Mouse (Mus musculus): ENCODE measurements at regions not wholly inside any gene's neighbourhood (a gene's known extent, or its start where the extent isn't known, plus 50 kb on each side); places are given as distances from the start of the nearest gene placed in this dataset.

DNA sequence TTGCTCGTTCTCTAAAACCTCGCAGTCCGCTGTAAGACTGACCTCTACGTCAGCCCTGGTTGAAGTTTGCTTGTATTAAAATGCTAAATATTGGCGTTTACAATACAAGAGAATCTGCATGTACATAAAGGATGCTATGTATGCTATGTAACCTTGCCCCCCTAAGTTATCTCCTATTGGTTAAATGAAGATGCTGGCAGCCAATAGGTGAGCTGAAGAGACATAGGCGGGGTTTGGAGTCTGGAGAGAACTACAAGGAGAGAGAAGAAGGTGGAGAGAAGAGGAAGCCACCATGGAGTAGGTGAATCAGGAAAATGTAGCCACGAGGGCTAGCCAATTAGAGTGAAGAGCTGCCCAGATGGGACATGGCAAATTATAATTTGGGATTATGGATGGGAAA lies 214.0 kb upstream of the Amigo2 start:
- no peak for DNase-seq (ENCODE audit: low spot score)

DNA sequence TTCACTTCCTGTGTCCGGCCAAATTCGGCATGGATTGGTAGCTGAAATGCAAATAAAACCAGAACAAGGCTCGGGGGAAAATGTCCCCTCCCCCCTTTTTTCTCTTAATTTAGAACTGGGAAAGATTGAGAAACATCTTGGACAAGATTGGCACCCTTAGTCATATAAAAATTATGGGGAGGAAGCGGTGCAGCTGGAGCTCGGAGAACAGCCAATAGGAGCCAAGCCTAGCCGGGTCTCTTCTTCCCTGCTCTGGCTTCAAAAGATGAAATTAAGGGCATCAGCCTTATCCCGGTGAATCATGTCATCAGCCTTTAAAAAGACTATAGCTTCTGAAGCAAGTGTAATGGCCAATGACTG lies 213.3 kb upstream of the Amigo2 start:
- no peak for DNase-seq (ENCODE audit: low spot score)

DNA sequence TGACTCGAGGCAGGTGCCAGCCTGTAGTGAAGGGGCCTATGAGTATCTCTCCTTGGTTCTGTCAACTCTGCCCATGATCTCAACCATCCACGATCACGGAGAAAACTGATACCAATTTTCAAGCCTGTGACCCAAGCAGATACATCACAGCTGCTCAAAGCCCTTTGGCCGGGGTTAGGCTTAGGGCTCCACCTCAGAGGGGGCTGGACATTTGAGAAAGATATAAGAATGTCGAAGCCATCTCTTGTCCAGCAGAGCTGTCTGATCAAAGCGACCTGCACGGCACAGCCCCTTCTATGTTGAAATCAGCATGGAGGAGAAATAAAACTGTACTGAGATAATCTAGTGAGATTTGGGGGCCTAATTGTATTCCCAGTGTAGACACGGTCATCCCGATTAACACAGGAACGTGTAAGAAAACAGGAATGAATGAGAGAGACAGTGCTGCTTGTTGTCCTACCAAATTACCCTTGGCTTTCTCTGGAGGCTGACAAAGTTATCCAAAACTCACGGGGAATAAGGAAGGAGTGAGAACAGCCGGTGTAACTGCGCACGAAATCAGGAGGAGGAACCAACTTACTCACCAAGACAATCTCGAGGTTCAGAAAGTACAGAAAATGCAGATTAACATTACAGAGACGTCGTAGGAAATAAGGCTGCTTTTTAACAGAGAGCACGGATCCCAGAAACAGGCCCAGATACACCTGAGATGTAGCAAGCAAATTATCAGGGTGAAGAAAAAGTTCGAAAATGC lies 212.7 kb upstream of the Amigo2 start:
- DNase-seq (ENCODE audit: low spot score), result no peak

DNA sequence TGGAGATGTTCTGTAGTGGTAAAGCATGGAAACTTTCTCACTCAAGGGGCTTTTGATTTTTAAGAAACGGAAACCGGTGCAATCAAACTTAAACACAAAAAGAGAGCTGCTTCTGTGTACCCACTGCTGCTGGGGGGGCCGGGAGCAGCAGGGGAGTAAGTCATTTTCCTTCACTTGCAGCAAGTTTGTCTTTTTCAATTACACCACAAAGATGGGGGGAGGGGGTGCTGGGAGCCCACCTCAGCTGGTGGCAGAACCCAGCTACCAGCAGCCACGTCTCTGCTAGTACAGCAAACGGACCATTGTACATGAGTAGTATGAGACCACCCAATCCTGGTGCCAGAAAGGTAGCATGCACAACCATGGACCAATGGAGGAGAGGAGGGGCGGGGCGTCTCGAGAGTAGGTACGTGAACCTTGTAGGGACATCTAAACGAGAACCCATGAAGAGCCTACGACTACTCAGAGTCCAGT lies 211.7 kb upstream of the Amigo2 start:
- peak; percentile 84 for DNase-seq (ENCODE audit: low spot score)

DNA sequence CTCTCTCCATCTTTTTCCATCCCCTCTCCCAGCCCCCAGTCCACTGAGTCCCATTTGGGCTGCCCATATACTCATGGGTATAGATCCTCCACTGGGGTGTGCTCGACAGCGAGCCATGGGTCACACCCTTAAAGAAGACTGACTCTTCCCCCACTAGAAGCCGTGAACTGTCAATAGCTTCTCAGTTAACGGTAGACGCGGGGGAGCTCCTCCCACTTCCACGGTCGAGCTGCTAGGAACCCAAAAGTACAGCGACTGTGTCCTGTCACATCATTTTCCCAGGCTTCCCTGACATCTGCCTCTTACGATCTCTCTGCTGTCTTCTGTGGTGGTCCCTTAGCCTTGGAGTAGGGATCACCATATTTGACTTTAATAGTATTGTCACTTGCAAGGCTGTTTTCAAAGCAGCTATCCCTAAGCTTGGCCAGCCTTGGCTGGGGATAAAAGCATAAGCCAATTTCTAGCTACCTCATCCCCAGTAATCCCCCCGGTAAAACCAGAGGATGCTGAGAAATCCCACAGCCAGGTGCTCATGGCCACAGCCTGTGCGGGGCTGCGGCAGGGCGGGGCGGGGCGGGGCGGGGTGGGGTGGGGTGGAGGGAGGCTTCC lies 211.2 kb upstream of the Amigo2 start:
- peak; percentile 39 for DNase-seq (ENCODE audit: low spot score)

DNA sequence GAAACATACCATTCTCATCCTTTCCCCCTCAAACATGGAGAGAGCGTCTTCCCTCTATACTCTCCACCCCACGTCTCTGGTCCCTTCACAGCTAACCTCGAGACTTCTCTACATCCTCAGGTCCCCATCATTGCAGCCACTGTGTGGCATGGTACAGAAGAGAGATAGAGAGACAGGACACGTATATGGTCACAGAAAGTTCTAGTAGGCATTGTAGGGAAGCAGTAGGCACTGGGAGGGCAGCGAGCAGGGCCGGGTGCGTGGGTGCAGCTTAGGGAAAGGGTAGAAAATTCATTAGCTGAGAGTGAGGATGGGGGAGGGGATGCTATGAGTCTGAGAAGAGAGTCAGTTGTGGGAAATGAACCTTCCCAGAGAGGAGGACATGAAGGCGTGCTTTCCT lies 210.4 kb upstream of the Amigo2 start:
- no peak for DNase-seq (ENCODE audit: low spot score)

DNA sequence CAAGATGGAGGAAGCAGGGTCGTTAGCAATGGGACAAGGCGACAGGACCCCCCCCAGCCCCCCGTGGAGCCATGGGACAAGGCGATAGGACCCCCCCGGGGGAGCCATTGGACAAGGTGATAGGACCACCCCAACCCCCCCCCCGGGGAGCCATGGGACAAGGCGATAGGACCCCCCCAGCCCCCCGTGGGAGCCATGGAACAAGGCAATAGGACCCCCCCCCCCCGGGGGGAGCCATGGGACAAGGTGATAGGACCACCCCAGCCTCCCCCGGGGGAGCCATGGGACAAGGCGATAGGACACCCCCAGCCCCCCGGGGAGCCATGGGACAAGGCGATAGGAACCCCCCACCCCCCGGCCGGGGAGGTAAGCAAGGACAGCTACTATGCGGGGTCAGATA lies 209.9 kb upstream of the Amigo2 start:
- DNase-seq (ENCODE audit: low spot score), result no peak

DNA sequence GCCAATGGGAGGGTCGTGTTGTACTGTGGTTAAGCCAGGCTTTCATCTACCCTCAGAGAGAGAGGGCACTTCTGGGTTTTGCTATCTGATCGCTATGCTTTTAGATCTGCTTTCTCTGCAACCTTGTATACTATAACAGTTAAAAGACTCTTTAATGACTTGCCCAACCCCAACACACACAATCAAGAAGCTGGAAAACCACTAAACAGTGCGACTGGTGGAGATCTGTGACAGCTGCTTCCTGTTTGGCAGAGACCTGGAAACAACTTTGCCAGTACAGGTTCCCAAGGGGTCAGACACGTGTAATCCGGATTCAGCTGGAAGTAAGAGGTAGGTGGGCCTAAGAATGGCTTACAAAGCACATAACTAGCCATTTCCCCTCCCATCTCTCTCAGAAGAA lies 208.6 kb upstream of the Amigo2 start:
- peak; percentile 46 for DNase-seq (ENCODE audit: low spot score)

DNA sequence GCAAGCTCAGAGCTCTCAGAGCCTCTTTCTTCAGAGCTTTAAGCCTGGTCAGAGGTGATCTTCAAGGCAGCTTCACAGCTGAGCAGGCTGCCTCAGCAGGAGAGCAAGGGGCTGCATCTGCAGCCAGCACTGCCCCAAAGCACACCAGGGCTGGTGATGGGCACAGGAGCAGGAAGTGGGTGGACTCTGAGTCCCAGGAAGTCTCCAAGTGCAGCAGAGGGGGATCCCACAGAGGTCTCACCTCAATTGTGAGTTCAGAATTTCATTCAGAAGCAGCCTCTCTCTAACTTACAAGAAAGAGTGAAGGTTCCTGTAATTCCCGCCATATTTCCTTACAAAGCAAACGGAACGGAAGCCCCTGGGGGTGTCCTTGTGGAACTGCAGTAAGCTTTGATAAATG lies 202.6 kb upstream of the Amigo2 start:
- no peak for DNase-seq (ENCODE audit: low spot score)

DNA sequence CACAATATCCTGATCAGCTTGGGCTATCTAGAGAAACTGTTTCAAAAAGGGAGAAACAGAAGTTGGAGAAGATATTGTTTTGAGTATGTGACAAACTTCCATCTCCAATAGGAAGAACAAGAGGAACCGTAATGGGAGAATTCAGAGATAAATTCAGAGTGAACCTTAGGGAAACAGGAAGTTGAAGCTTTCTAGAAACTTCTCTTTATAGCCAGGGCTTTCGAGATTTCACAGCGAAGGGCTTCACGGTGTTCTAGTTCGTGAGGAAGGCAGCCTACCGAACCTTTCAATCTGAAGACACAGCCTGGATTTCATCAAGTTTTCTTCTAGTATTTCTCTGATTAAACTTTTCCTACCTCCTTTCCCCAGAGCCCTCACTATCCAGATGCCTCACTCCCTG lies 201.9 kb upstream of the Amigo2 start:
- DNase-seq (ENCODE audit: low spot score), result no peak

DNA sequence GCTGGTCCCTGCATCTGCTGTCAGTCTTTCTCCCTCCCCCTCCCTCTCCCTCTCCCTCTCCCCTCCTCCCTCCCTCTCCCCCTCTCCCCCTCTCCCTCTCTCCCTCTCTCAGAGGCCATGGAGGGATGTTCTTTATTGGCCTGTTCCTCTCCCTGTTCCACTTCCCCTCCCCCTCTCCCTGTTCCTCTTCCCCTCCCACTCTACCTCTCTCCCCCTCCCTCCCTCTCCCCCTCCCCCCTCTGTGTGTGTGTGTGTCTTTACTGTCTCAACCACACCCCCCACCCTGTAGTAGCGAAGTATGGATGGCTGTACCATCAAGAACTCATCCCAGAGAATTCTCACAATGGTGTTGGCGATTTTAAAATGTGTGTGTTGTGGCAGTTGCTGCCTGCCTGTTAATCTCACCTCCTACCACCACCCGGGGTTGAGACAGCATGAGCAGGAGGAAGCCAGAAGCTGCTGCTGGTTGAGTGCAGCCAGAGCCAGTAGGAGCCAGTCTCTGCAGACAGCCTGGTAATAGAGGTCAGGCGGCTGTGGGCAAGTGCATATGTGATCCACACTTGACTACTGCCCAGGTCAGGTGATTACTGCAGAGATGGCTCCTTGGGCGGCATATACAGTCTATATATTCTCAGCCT lies 201.3 kb upstream of the Amigo2 start:
- DNase-seq (ENCODE audit: low spot score), result no peak

DNA sequence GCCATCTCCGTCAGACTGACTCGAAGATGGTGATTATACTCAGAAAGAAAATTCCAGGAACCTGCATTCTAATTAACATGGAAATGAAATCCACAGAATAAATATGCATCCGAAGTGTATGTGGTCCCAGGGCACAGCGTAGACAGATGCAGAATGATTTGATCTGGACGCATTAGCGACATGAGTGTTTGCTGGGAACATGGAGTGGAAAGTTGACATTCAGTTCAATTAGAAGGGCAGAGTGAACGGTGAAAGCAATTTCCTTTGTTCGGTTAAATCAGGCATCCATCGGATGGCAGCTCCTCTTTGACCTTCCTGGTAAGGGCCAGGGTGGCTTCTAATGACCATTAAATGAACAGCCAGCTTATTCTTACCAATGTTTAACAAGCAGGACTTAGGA lies 199.1 kb upstream of the Amigo2 start:
- no peak for DNase-seq (ENCODE audit: low spot score)

DNA sequence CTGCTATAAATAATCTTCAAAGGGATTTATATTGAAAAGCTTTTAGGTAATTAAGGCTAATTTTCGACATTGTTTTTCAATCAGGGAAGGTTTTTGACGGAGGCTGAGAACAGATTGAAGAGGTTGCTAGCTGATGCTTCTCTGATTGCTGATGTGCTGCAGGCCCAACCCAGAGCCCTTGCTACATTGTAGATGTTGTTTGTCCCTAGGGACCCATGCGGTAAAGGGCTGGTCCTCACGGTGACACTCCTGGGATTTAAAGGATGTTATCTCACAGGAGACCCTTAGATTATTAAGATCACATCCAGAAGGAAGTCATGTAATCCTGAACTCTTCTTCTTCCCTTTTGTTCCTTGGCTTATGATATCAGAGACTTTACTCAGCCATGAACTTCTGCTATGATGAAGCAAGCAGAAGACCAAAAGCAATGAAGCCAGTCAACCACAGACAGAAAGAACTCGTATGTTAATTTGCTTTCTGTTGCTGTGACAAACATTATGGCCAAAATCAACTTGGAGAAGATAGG lies 191.2 kb upstream of the Amigo2 start:
- no peak for DNase-seq (ENCODE audit: low spot score)
